Mouse (Mus musculus) thymus, postnatal 10 days (tissue): ENCODE measurements around the gene Ankrd33.

ENCODE experiments used
- DNase-seq, 2 experiments: peaks; one replicate each; pipeline ENCODE4 v3.0.0; 2021; ENCODE audit warnings: low spot score in 2 of 2

Gene Ankrd33

DNA sequence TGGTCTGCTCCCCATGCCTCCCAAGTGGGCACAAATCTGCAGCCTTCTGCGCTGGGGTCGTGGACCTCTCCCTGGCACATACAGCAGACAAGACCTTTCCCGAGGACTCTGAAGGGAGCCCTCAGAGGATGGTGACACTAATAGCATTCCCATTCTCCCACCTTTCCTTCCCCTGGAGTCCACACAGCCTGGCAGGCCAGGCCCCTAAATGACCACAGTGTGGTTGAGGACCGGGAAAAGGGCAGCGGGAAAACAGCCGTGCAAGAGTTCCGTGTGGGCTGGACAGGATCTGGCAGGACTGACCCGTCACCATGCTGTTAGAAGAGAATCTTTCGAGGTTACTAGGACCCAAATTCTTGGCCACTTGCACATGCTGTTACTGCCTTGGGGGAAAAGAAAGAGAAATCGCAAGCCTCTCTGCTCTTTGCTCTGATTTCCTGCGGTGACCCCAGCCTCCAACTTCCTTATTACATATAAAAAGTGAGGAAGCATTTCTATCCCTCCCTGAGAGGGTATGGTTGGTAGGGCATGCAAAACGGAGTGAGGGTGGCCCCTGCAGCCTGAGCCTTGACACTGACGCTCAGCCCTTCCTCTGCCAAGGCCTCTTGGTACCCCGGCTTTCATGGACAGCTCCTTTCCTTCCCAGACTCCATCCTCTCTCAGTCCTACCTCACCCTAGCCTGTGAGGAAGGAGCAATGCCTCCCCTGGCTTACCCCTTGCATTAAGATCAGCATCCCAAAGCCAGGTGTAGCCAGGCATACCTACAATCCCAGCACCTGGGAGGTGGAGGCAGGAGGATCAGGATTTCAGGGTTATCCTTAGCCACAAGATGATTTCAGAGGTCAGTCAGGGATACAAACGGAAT is 30.8 kb downstream of the Ankrd33 start:
- DNase-seq = no peak

- DNase-seq = no peak
These were observed 31.8 kb downstream of the Ankrd33 start for GRCm38 (mm10) chr15:101147115-101147909.

- DNase-seq = no peak
These were observed 32.3 kb downstream of the Ankrd33 start for GRCm38 (mm10) chr15:101147910-101148273.

DNA sequence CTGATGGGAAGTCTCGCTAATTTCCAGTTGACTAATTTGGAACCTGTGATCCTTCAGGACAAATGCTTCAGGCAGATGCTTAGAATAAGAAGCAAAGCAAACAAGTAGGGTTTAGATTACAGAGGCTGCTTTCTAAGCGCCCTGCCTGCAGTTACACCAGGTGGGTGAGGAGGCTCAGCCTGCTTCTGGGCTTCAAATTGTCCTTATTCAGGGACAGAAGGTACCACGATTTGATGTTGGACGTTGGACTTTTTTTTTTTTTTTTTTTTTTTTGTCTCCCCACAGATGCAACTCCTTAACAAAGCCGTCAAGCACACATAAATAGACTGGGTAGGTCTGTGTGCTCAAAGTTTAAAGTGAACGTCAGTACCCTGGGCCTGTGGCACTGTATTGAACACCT is 33.0 kb downstream of the Ankrd33 start:
- DNase-seq = no peak

- no peak for DNase-seq
These were observed 36.1 kb downstream of the Ankrd33 start for GRCm38 (mm10) chr15:101151409-101152261.

DNA sequence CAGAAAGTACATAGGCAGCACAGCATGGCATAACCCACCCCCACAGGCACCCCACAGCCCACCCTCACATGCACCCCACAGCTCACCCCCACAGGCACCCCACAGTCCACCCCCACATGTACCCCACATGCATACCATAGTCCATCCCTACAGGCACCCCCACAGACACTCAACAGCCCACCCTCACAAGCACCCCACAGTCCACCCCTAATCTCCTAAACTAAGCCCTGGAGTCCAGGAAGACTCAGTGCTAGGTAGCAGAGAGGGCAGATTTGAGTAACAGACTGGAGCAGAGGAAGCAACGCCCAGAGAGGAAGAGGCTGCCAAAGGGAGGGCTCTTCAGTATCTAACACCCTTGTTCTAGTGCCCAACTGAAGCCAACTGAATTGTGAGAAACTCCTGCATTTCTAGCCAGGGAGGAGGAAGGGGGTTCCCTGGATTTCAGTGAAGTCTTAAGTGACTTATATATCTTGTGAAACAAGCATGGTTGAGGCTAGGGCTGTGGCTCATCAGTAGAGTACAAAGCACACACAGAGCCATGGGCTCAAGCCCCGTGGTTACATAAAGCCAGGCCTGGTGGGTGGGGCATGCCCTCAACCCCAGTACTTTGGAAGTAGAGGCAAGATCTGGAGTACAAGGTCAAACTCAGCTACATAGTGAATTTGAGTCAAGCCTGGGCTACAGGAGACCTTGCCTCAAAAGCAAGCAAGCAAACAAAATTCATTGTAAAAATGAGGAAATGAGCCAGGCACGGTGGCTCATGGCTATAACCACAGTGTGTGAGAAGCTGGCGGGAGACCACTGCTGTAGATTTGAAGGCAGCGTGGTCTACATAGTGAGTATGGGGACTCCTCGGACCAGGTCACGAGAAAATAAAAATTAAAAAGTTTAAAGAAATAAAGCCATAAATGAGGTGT is 39.4 kb downstream of the Ankrd33 start:
- no peak for DNase-seq

GRCm38 (mm10) chr15:101160128-101160527 is 44.6 kb downstream of the Ankrd33 start:
- DNase-seq = no peak

GRCm38 (mm10) chr15:101160591-101160990 is 45.0 kb downstream of the Ankrd33 start:
- no peak for DNase-seq

- no peak for DNase-seq
These were observed 46.0 kb downstream of the Ankrd33 start for GRCm38 (mm10) chr15:101161534-101161933.

GRCm38 (mm10) chr15:101163056-101163458 is 47.5 kb downstream of the Ankrd33 start:
- no peak for DNase-seq

DNA sequence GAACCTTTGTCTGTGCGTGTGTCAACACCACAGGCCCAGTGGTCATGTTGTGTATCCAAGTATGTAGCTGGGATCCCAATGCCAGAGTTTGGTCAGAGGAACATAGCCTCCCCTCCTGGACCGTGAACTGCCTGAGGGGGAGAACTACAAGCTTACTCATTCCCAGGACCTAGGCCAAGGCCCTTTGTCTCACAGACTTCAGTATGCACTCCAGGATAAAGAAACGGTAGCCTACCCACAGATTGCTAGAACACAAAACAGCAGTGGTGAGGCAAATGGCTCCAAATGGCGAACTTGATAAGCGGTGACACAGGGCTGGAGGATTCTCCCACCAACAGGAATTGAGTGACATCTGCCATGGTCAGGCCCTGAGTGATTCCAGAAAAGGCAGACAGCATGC is 48.3 kb downstream of the Ankrd33 start:
- DNase-seq = no peak

DNA sequence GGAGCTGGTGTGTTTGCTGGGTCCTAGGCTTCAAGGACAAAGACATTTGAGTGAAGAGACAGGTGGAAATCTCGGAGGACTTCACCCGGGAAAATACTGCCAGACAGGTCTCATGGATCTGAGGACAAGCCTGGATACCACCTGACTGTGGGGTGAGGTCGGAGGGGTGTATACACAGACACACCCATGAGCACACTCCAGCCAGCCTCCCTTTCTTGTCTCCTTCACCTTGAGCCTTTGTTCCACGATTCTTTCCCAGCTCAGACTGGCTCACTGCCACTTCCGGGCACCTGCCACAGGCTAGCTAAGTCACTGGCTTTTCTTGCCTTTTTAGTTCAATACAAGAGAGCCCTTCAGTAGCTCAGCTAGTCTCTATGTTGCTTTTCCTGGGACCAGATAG is 48.7 kb downstream of the Ankrd33 start:
- DNase-seq = no peak

DNA sequence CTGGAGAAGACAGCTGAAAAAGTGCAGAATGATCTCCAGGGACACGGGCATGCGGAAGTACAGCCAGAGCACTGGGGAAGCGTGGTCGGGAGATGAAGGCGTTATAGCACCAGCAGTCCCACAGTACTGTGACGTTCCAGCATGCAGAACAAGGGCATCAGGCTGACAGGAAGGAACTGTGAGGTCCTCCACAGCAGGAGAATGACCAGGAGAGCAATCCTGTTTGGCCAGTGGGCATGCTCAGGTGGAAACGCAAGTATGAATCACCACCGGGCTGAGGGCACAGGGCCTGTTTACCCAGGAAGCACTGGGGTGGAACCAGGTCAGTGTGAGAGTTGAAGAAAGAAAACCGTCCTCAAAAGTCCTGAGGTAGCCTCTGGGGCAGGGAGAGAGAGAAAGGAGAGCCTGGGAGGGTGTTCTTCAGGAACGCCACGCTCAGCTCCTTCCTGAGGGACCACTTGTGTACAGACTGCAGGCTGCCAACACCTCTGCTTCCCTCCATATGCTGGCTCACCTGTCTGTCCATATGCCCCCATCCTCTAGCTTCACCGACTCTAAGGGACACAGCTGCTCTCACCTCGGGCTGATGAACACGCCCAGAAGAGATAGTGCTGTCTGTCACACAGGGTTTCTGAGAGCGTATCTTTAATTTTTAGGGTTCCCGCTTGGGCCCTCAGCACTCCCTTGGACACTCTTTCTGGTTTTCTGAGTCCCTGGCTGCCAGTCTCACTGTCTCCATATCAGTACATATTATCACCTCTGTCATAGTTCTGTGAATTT is 50.3 kb downstream of the Ankrd33 start:
- DNase-seq = no peak

- DNase-seq = no peak
These were observed 52.0 kb downstream of the Ankrd33 start for GRCm38 (mm10) chr15:101167553-101167952.
